Mouse (Mus musculus): ENCODE measurements around the gene Fam131c. TPM values are rescaled to one million over a fixed set of nuclear protein-coding genes. Genes with fewer than 3 reads are reported as not detected.

Fam131c gene
- polyA plus RNA-seq, 1 experiment from 2014 or later, result 2.9 TPM

GRCm38 (mm10) chr4:141348616-141349015 is 19.4 kb upstream of the Fam131c start:
- Histone ChIP-seq H3K4me3 (ENCODE audit: low read depth, low read length) (no peak overlapping the region), H3K27me3 (ENCODE audit: control insufficient read depth, insufficient read depth, low read length) (no peaks in the 10 kb centered on the region), H3K27ac (ENCODE audit: low read depth, low read length) (no peak overlapping the region), H3K9me3 (ENCODE audit: control insufficient read depth, low read length) (no peaks in the 10 kb centered on the region), H3K4me2 (no peak overlapping the region), H3K4me1 (ENCODE audit: control insufficient read depth, insufficient read depth, low read length) (no peaks in the 10 kb centered on the region), H3K9ac (ENCODE audit: low read length) (no peak overlapping the region), H3K36me3 (ENCODE audit: control insufficient read depth, insufficient read depth, low read length) (no peaks in the 10 kb centered on the region)
- DNase-seq (ENCODE audit: low spot score, missing footprints) (no peak), ATAC-seq (ENCODE audit: low FRiP score) (no peak)
- 71% methylated on average over 11 of the region's 11 CpGs for WGBS

- H3K36me3 ChIP-seq (ENCODE audit: control insufficient read depth, insufficient read depth, low read length), result no peaks in the 10 kb centered on the region
- H3K27ac ChIP-seq (ENCODE audit: low read depth, low read length), result no peak overlapping the region
- no peaks in the 10 kb centered on the region for H3K4me1 ChIP-seq (ENCODE audit: control insufficient read depth, insufficient read depth, low read length)
- WGBS, result 88% methylated on average over 12 of the region's 12 CpGs
- no peak overlapping the region for H3K4me3 ChIP-seq (ENCODE audit: low read depth, low read length)
- no peak overlapping the region for H3K4me2 ChIP-seq
- no peak overlapping the region for H3K9ac ChIP-seq (ENCODE audit: low read length)
- no peaks in the 10 kb centered on the region for H3K9me3 ChIP-seq (ENCODE audit: control insufficient read depth, low read length)
- no peak for DNase-seq (ENCODE audit: low spot score, missing footprints)
- ATAC-seq (ENCODE audit: low FRiP score), result no peak
- H3K27me3 ChIP-seq (ENCODE audit: control insufficient read depth, insufficient read depth, low read length), result no peaks in the 10 kb centered on the region
Observed at GRCm38 (mm10) chr4:141350015-141350414, 18.0 kb upstream of the Fam131c start.

- no peak overlapping the region for H3K9ac ChIP-seq (ENCODE audit: low read length)
- DNase-seq (ENCODE audit: low spot score, missing footprints), result no peak
Observed at GRCm38 (mm10) chr4:141351972-141352371, 16.0 kb upstream of the Fam131c start.

GRCm38 (mm10) chr4:141352986-141353385 is 15.0 kb upstream of the Fam131c start:
- Histone ChIP-seq H3K27me3 (ENCODE audit: control insufficient read depth, insufficient read depth, low read length) (no peaks in the 10 kb centered on the region), H3K27ac (ENCODE audit: low read depth, low read length) (no peak overlapping the region), H3K4me3 (ENCODE audit: low read depth, low read length) (no peak overlapping the region), H3K9me3 (ENCODE audit: control insufficient read depth, low read length) (no peaks in the 10 kb centered on the region), H3K4me2 (no peak overlapping the region), H3K9ac (ENCODE audit: low read length) (no peak overlapping the region), H3K4me1 (ENCODE audit: control insufficient read depth, insufficient read depth, low read length) (no peaks in the 10 kb centered on the region), H3K36me3 (ENCODE audit: control insufficient read depth, insufficient read depth, low read length) (no peaks in the 10 kb centered on the region)
- 78% methylated on average over 5 of the region's 5 CpGs for WGBS
- no peak for DNase-seq (ENCODE audit: low spot score, missing footprints)
- no peak for ATAC-seq (ENCODE audit: low FRiP score)

More at GRCm38 (mm10) chr4:141351972-141352371, 16.0 kb upstream of the Fam131c start:
- ATAC-seq (ENCODE audit: low FRiP score), result no peak
- Histone ChIP-seq H3K27ac (ENCODE audit: low read depth, low read length) (no peak overlapping the region), H3K4me2 (no peak overlapping the region), H3K36me3 (ENCODE audit: control insufficient read depth, insufficient read depth, low read length) (no peaks in the 10 kb centered on the region), H3K9me3 (ENCODE audit: control insufficient read depth, low read length) (no peaks in the 10 kb centered on the region), H3K4me1 (ENCODE audit: control insufficient read depth, insufficient read depth, low read length) (no peaks in the 10 kb centered on the region), H3K27me3 (ENCODE audit: control insufficient read depth, insufficient read depth, low read length) (no peaks in the 10 kb centered on the region), H3K4me3 (ENCODE audit: low read depth, low read length) (no peak overlapping the region)
- WGBS, result 65% methylated on average over 7 of the region's 7 CpGs

- Histone ChIP-seq H3K9ac (ENCODE audit: low read length) (no peak overlapping the region), H3K36me3 (ENCODE audit: control insufficient read depth, insufficient read depth, low read length) (no peaks in the 10 kb centered on the region), H3K27ac (ENCODE audit: low read depth, low read length) (no peak overlapping the region), H3K4me2 (no peak overlapping the region), H3K9me3 (ENCODE audit: control insufficient read depth, low read length) (no peaks in the 10 kb centered on the region), H3K4me3 (ENCODE audit: low read depth, low read length) (no peak overlapping the region), H3K27me3 (ENCODE audit: control insufficient read depth, insufficient read depth, low read length) (no peaks in the 10 kb centered on the region), H3K4me1 (ENCODE audit: control insufficient read depth, insufficient read depth, low read length) (no peaks in the 10 kb centered on the region)
- no peak for DNase-seq (ENCODE audit: low spot score, missing footprints)
- WGBS, result 66% methylated on average over 8 of the region's 8 CpGs
- ATAC-seq (ENCODE audit: low FRiP score), result no peak
Observed at GRCm38 (mm10) chr4:141353868-141354267, 14.2 kb upstream of the Fam131c start.

GRCm38 (mm10) chr4:141357811-141358210 is 10.2 kb upstream of the Fam131c start:
- H3K4me3 ChIP-seq (ENCODE audit: low read depth, low read length), result no peak overlapping the region
- H3K9ac ChIP-seq (ENCODE audit: low read length), result no peak overlapping the region
- peaks cover under 1% of the 10 kb centered on the region; the same call in 1 of the 2 replicates for H3K4me1 ChIP-seq (ENCODE audit: control insufficient read depth, insufficient read depth, low read length)
- ATAC-seq (ENCODE audit: low FRiP score) (no peak), DNase-seq (ENCODE audit: low spot score, missing footprints) (no peak)
- H3K27me3 ChIP-seq (ENCODE audit: control insufficient read depth, insufficient read depth, low read length), result no peaks in the 10 kb centered on the region
- H3K9me3 ChIP-seq (ENCODE audit: control insufficient read depth, low read length), result no peaks in the 10 kb centered on the region
- no peak overlapping the region for H3K27ac ChIP-seq (ENCODE audit: low read depth, low read length)
- no peaks in the 10 kb centered on the region for H3K36me3 ChIP-seq (ENCODE audit: control insufficient read depth, insufficient read depth, low read length)
- H3K4me2 ChIP-seq, result no peak overlapping the region

- no peak for ATAC-seq (ENCODE audit: low FRiP score)
- WGBS, result 87% methylated on average over 6 of the region's 6 CpGs
Observed at GRCm38 (mm10) chr4:141359222-141359621, 8.8 kb upstream of the Fam131c start.

GRCm38 (mm10) chr4:141360846-141361245 is 7.2 kb upstream of the Fam131c start:
- ATAC-seq (ENCODE audit: low FRiP score) (no peak), DNase-seq (ENCODE audit: low spot score, missing footprints) (no peak)
- H3K27me3 ChIP-seq (ENCODE audit: control insufficient read depth, insufficient read depth, low read length), result peaks cover 6% of the 10 kb centered on the region; the same call in 1 of the 2 replicates
- H3K9me3 ChIP-seq (ENCODE audit: control insufficient read depth, low read length), result no peaks in the 10 kb centered on the region
- peaks cover 3% of the 10 kb centered on the region; the same call in 1 of the 2 replicates for H3K4me1 ChIP-seq (ENCODE audit: control insufficient read depth, insufficient read depth, low read length)
- H3K36me3 ChIP-seq (ENCODE audit: control insufficient read depth, insufficient read depth, low read length), result no peaks in the 10 kb centered on the region
- H3K27ac ChIP-seq (ENCODE audit: low read depth, low read length), result no peak overlapping the region
- no peak overlapping the region for H3K9ac ChIP-seq (ENCODE audit: low read length)
- no peak overlapping the region for H3K4me3 ChIP-seq (ENCODE audit: low read depth, low read length)
- H3K4me2 ChIP-seq, result no peak overlapping the region
- 29% methylated on average over 7 of the region's 7 CpGs for WGBS

More at GRCm38 (mm10) chr4:141359222-141359621, 8.8 kb upstream of the Fam131c start:
- Histone ChIP-seq H3K27me3 (ENCODE audit: control insufficient read depth, insufficient read depth, low read length) (peaks cover 3% of the 10 kb centered on the region; the same call in 1 of the 2 replicates), H3K36me3 (ENCODE audit: control insufficient read depth, insufficient read depth, low read length) (no peaks in the 10 kb centered on the region), H3K27ac (ENCODE audit: low read depth, low read length) (no peak overlapping the region), H3K4me1 (ENCODE audit: control insufficient read depth, insufficient read depth, low read length) (peaks cover 3% of the 10 kb centered on the region; the same call in 1 of the 2 replicates), H3K9ac (ENCODE audit: low read length) (no peak overlapping the region), H3K4me2 (no peak overlapping the region), H3K4me3 (ENCODE audit: low read depth, low read length) (no peak overlapping the region), H3K9me3 (ENCODE audit: control insufficient read depth, low read length) (no peaks in the 10 kb centered on the region)
- no peak for DNase-seq (ENCODE audit: low spot score, missing footprints)

- Histone ChIP-seq H3K4me3 (ENCODE audit: low read depth, low read length) (no peak overlapping the region), H3K4me2 (no peak overlapping the region), H3K27ac (ENCODE audit: low read depth, low read length) (no peak overlapping the region), H3K9ac (ENCODE audit: low read length) (no peak overlapping the region), H3K27me3 (ENCODE audit: control insufficient read depth, insufficient read depth, low read length) (peaks cover 19% of the 10 kb centered on the region; the same call in 1 of the 2 replicates), H3K4me1 (ENCODE audit: control insufficient read depth, insufficient read depth, low read length) (peaks cover 5% of the 10 kb centered on the region; the same call in 1 of the 2 replicates), H3K36me3 (ENCODE audit: control insufficient read depth, insufficient read depth, low read length) (no peaks in the 10 kb centered on the region), H3K9me3 (ENCODE audit: control insufficient read depth, low read length) (no peaks in the 10 kb centered on the region)
- DNase-seq (ENCODE audit: low spot score, missing footprints) (peak; percentile 99), ATAC-seq (ENCODE audit: low FRiP score) (peak; percentile 50)
- 29% methylated on average over 11 of the region's 11 CpGs for WGBS
Observed at GRCm38 (mm10) chr4:141362937-141363548, 5.0 kb upstream of the Fam131c start.

Data from midbrain, embryonic 11.5 days (tissue).